Mouse (Mus musculus) skeletal muscle tissue, adult 2 months (tissue): ENCODE measurements around the gene Fgf12.

ENCODE experiments used
- DNase-seq: peaks from one replicate; pipeline ENCODE4 v3.0.0-alpha.2; 2012; ENCODE audit warnings: low read depth, low spot score

The Fgf12 gene

DNA sequence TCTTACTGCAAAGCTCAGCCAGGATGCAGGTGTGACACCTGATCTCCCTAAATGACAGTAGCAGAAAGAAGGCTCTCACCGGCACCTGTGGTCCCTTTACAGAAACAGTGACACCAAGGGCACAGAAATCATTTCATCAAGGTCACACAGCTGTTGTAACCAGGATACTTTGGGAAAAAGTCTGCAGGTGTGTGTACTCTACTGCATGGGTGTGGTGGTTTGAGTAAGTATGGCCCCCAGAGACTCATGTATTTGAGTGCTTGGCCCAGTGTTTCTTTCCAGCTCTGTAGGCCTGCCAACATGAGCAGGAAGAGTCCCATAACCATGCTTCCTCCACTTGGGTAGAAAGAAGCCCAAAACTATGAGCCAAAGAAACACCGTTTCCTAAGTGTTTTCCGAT lies 138.5 kb downstream of the Fgf12 start:
- no peak for DNase-seq

DNA sequence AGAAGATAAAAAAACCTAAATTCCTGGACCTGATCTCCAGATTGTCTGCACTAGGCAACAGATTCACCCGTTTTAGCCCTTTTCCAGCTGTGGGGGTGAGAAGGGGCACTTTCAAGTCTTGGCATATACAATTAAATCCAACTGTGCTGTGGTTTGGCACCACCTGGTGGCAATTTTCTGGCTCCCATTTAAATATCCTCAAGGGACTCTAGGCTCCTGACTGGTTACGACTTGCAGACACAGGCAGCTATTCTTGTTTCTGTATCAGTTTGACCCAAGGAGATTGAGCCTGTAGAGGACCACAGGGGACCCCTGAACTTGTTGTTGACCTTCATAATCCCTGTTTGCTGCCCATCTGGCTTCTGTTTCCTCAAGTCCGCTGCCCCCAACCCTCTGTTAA lies 141.9 kb downstream of the Fgf12 start:
- no peak for DNase-seq

DNA sequence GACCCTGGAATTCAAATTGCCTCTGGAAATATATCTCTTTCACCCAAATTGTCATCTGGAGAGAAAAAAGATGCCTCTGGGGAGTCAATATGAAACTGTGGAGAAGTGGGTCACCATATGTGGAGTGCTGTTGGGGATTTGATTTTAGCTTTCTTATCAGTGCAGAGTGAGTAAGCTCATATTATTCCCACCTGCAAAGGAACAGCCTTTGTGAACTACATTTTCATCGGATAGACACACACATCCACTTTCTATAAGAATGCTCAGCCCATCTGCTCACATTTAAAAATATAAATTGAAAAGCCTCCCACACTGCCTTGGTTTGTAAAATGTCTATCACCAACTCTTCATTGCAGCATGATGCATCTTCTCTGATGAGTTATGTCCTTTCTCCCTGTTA lies 149.7 kb downstream of the Fgf12 start:
- DNase-seq, result no peak

DNA sequence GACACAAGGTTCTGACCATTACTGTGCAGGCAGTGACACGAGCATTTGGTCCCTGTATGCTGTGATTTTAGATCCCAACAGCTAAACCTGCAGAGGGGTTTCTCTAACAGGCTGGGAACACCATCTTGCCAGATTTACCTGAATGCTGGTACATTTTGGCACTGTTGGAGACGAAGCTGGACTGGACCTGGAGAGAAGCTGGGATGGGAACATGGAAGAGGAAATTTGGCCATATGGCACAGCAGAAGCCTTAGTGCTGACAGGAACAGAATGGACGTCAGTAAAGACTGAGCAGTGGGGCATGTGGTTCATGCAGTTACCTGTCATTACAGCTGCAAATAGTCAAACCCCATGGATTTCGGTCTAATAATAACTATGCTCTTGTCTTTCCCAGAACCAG lies 151.1 kb downstream of the Fgf12 start:
- DNase-seq, result no peak

DNA sequence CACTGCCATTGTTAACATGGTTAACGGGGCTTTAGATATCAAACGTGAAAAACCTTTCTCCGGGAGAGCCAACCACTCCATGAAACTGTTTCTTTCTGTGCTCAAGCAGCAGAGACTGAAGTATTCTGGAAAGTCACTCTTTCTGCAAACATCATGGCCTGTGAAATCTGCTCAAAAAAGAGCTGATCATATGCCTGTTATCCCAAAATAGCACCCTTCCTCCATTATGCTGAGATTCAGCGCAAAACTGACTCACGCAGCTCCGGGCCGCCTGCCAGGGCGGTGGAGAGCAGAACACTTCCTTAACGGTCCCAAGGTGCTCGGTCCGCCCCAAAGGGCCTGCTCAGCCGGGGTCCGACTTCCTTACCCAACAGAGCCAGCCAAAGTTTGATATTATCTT lies 156.8 kb downstream of the Fgf12 start:
- no peak for DNase-seq

DNA sequence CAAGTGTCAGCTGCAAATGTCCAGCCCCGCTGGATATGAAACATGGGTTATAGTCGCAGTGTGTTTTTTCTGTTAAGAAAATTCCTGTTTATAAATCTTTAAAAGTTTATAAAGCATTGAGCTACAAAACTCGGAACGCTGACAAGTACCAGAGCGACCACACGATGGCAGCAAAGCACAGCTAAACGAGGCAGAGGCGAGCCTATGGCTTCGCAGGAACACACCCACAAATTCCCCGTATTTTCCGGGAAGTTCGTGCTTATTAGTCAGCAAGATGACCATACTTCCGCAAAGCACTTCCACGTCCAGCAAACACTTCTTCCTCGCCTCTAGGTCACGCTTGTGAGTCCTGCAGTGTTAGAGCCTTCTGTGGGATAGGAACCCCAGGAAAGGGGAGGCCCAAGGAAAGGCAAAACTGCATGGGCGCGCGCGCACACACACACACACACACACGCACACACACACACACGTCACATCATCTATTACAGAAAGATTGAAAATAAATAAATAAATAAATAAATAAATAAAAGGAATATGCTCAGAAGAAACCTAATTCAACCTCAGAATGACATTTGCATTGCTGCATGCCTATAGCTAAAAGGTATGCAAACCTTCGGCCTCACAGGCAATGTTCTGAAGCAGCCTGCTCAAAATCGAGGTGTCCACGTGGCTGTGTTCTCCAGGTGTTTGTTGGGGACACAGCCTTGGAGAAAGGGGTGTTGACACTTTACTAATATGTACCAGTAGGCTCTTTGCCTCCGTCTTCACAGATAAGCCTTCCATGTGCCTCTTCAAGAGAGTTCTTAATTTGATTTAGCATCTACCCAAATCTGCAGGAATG lies 159.6 kb downstream of the Fgf12 start:
- peak; percentile 19 for DNase-seq

DNA sequence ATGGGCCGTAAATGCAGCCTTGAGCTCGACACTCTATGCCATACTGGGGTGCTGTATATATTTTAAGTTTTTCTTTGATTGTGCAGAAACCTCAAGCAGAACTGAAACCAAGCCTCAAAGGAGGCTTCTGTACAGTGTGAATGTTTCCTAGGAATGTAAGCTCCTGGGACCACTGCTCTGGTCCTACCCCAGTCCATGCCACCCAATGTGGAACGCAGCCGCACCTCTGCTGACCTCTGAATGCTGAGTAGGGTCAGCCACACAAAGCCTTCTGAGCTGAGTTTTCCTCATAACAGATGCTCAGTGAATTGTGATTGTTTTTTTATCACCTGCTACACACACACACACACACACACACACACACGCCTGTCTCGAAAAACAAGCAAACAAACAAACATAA lies 160.4 kb downstream of the Fgf12 start:
- no peak for DNase-seq

DNA sequence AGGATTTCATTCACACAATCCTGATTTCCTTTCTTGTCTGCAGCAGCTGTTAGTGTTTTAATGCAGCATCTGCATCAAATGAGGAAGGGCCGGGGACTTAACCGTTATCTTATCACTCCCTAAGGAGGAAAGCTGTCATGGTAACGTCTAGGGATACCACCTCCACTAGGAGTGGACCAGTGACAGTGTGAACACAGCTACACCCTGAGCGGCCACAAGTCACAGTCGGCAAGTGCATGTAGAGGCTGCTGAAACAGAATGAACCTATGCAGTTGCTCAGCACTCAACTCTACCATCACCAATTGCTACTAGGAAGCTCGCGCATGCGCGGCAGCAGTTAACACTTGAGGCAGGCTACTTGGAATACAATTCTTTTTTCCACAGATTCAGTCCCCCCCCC lies 161.3 kb downstream of the Fgf12 start:
- no peak for DNase-seq

DNA sequence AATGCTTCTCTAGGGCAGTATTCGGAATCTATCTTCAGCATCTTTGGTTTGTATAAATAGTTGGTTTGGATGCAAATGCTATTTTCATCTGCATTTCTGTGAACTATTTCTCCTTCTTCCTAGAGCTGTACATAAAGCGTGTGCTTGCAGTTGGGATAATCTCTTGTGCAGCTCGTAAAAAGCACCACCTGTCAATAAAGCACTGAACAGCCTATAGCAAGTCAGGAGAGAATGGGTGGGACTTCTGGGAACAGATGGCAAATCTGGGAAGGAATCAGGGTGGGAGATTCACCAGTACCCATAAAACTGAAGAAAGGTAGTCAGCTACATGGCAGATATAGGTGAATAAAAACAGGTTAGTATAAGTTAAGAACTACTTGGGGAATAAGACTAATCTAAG lies 180.7 kb downstream of the Fgf12 start:
- DNase-seq, result no peak

DNA sequence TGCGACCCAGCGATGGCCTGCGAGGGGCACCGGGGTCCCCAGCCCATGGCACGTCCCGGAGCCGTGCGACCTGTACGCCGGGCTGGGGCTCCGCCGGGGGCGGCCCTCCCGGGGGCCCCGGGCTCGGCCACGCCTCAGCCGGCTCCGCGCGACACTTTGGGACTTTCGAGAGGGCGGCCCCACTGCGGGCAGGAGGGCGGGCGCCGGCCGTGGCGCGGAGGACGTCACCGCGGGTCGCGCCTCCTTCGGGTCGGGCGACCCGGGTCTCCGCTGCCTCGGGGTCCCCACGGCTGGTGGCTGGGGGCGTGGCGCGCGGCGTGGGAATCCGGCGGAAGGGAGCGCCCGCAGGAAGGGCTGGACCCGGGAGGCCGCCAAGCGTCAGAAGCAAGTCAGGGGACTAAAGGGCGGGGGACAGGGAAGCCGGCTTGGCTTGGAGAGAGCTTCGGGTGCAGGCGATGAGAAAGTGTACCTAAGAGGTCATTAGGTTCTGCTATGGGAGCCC lies 188.1 kb downstream of the Fgf12 start:
- no peak for DNase-seq

DNA sequence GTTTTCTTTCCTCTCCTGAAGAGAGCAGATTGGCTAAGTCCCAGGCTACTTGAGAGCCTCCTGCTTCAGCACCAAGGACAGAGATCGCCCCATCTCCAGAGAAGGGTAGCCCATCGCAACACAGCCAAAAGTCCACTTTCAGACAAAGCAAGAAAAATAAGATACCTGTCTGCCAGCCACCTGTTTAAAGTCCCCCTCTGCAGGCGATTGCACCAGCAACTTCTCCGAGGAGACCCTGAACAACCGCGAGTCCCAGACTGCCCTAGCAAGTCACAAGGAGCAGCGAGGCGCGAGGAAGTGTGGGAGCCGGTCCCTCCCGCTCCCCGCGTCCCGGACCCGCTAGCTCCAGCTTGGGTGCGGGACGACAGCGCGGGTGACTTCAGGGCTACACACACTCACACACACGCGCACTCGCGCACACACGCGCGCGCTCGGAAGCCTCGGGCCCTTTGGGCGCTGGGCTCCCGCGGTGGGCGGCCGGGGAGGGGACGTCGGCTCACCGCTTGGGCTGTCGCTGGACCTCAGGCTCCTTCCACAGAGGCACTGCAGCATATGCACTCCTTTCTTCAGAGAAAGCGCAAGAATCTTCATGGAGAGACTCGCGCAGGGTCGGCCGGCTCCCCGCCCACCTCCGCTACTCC lies 188.7 kb downstream of the Fgf12 start:
- DNase-seq, result no peak

DNA sequence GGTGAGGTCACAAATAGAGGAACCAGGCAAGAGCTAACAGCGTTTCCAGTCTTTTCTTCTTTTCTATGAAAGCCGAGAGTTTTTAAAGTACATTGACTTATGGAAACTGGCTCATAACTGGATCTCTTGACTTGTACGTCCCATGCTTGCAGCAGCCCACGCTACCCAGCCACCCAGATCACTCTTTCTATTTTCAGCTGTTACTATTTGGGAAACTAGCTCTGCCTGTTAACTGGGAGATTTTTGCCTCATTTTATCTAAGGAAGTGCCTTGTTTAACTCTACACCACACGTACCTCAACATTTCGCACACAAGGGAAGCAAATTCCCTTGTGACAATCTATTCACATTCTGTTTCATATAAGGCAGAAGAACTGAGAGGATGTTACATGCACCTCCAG lies 190.0 kb downstream of the Fgf12 start:
- no peak for DNase-seq

DNA sequence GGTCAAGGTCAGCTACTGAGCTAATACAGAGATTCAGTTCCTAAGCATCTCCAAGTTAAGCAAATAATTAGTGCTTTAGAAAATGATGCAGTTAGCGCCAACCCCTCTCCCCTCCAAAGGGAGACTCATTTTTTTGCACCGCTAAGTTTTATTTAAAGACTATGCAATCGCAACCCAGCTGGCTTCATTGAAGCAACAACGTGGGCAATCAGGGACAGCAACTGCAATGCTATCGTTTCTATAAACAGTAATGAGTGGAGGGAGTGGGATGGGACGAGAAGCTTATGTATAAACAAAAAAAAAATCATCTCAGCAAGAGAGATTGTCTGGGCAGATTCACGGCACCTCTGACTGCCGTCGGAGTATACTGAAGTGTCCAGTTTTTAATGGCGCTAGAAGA lies 197.6 kb downstream of the Fgf12 start:
- DNase-seq, result no peak

DNA sequence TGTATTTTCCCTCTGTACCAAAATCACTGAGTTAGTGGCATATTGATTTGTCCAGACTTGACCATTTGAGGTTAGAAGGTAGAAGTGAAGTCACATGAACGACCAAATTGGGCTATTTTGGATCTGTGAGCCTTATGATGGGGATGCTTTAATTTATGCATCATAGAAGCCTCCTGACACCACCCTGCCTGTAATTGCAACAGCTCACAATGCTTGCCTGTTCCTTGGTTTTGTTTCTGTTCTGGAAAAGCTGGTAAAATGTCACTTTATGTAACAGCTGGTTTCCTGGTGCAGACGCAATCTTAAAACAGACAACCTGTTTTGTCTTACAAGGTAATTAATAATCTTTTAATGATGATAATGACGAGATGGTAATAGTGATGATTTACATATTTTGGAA lies 213.4 kb downstream of the Fgf12 start:
- no peak for DNase-seq

DNA sequence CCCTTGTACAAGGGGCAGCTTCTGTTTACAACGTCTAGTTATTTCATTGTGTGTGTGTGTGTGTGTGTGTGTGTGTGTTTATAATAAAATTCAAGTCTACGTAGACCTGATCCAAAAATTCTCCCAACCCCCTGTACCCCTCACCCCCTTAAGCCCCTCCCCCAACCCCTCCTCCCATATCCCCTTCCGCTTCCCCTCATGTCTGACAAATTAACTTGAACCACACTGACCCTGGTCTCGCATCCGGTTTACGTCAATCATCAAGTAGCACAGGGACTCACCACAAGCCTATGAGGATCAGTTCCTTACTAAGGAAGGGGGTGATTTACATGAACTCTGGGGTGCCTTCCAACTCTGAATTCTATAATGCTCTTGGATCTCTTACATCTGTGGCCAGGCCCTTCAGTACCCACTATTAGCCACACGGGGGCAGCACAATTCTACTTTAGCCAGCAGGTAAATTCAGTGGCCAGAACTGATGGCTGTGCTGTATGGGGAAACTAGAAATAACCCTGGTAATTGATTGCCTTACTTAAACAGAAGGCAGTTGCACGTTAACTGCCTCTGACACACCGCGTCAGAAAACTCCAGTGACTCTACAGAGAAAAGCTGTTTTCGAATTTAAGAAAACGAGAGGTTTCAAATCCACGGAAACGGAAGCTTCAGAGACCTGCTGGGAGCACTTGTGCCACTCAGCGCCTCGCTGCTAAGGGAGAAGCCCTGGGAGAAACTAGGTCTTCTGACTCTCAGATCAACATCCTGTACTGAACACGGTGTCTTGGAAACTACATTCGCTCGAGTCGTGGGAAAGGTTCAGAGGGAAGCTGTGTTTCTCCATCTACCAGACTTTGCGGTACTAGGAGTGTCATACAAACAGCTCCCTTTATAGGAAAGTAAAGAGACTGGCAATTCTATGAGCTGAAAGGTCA lies 235.0 kb downstream of the Fgf12 start:
- DNase-seq, result peak; percentile 25

DNA sequence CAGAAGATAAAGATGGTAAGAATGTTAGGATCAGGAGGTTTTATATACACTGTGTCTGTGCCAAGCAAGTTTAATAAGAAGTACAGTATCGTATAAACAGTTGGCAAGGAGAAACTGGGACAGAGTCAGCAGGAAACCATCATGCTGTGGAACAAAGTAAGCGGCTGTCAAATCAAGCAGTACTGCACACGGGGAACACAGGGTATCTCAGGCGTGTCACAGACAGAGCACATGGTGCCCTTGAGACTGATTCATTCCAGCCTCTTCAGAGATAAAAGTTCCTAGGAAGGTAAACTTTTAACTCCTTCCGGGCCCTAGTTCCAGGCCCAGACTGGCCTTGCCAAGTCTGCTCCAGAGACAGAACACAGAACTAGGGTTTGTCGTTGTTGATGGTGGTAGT lies 240.4 kb downstream of the Fgf12 start:
- no peak for DNase-seq

DNA sequence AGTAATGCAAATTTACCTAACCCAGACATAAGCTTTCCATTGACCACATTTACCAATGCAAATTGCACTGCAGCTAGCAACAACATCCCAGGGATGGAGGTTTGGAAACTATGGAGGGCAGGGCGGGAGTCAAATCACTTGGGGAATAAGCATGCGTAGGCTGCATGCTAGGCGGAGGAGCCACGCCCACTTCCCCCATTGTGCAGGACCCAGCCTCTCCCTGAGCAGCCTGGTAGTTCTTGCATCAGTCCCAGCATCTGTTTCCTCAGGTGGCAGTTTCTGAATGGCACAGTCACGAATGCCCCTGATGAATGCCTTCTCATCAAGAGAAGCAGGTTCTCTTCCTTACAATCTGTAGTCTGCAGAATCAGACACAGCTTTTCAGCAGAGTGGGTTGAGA lies 241.5 kb downstream of the Fgf12 start:
- DNase-seq, result no peak

DNA sequence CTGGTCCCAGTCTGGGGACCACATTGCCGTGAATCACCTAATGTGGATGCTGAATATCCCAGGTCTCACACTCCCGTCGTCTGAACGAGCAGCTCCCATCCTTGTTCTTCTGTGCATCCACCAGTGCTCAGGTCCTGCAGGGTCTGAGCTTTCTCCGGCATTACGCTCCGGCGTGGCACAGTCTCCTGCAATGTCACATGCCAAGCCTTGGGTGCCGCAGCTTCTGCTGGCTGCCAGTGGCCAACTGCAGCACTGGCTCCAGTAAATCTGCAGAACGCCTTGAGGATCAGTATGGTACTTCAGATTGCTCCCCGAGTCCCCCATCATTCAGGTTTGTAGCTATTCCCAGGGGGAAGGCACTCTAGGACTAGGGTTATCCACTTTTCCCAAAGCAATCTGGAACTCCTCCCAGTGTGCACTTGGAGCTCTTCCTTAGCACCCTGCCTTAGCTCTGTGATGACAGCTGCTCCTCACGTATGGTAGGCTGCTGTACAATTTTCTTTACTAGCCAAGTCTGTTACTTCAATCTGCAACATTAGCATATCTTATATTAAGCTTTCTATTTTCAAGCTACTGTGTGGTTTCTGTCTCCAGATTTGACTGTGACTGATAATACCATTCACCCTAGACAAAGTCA lies 254.8 kb downstream of the Fgf12 start:
- no peak for DNase-seq

DNA sequence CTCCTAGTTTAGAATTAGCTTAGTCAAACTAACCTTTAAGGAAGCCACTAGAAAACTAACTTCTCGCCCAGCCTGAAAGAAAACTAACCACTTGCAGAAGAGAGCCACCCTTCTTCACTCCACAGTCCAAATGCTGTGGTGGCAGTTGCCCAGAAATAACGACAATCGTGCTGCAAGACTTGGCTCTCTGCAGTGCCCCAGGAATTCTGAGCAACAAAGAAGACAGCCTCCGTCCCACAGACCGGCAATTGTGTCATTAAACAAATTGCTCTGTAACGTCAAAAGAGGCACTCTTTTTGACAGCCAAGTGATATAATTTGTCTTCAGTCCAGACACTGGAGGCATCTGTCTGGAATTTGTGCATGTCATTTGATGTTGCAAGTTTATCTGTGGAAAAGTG lies 261.2 kb downstream of the Fgf12 start:
- no peak for DNase-seq

DNA sequence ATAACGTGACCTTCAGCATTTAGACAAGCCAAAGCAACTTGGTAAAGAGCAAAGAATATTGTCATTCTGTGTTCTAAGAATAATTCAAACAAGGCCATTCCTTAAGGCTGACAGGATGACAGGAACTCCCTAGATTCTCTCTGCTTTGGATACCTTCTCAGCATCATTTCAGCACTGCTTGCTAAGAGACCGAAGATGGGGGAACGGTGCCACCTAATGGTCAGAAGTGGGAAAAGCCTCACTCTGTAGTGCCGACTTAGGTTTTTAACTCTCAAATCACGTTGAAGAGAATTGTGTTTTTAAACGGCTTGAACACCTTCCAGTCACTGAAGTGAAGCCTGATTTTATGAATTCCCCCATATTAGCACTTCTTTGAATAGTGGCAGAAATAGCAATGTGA lies 262.4 kb downstream of the Fgf12 start:
- DNase-seq, result peak; percentile 15

DNA sequence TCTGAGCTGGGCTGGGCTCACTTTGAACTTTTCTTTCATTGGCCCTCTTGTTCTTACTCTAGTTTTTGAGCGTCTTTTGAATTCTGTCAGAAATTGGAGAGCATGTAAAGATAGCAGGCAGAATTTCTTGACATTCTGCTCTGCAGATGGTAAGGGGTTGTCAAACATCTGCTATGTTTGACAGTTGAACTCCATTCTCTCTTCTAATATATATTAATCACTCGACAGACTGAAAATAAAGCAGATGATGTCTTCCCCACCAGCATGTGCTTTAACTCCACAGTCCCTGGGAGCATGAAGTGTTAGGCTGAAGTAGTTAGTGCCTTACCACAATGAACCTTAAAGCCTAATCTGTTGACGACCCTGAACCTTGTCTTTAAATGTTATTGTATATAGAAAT lies 267.9 kb downstream of the Fgf12 start:
- DNase-seq, result no peak

DNA sequence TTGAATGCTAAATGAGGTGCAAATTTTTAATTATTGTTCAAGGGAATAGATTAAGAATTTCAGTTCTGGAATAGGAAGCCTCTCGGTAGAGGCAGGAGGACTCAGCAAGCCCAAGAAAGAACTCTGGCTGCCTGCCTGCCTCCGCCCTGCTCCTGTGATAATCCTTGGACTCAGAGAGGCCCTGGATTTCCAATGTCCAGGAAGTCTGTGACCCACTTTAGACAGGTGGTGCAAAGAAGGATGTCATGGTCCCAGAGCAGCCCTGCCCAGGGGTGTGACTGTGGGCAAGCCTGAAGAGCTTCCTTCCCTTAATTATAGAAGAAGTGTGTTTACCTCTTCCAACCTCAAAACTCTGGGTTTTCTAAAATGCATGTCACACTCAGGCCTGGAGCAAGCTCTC lies 273.8 kb downstream of the Fgf12 start:
- DNase-seq, result no peak
